Comparison of ENCODE assay signal across 20 mouse cellular contexts in genomic region chr9:74994611-74995257, GRCm38 (mm10). TPM values are rescaled to one million over a fixed set of nuclear protein-coding genes. Genes with fewer than 3 reads are reported as not detected.
A peak's percentile ranks its signal among the peaks of the same experiment; 100 is the strongest.
DNase-seq lines count a peak whose midpoint lies in the region; ATAC-seq and TF ChIP-seq lines count a peak whose summit lies in the region.
"Had no signal": no experiment of that assay in that cellular context is flagged by ENCODE, and none has a peak within 500 bp of the region (broad histone marks: within the 10 kb centered on the region; RNA-seq: fewer than 3 reads in every experiment).

No protein-coding gene starts in this region.

- no peak for TF ChIP-seq EP300 in heart, adult 2 months (IDR thresholded peaks at IDR 0.05; ENCODE audit: insufficient read depth, low read depth, low read length)

- H3K27me3 ChIP-seq in heart, adult 2 months (ENCODE audit: control insufficient read depth, insufficient read depth, low read length) = no peaks in the 10 kb centered on the region
- H3K27me3 ChIP-seq in kidney, embryonic 16.5 days (ENCODE audit: insufficient read depth, low read length) = no peaks in the 10 kb centered on the region

- H3K27ac ChIP-seq in heart, adult 2 months = no peak overlapping the region
- H3K27ac ChIP-seq in kidney, embryonic 16.5 days (ENCODE audit: low read length) = no peak overlapping the region
- H3K27ac ChIP-seq: heart, embryonic 10.5 days had no signal

- H3K4me2 ChIP-seq in kidney, embryonic 16.5 days (replicated peaks; ENCODE audit: low read depth, low read length) = no peak overlapping the region
- H3K4me2 ChIP-seq: liver, embryonic 11.5 days; midbrain, embryonic 11.5 days had no signal

- WGBS in heart, adult 2 months = 77% methylated on average over 10 of the region's 10 CpGs
- WGBS in kidney, embryonic 16.5 days = 85% methylated on average over 10 of the region's 10 CpGs

- H3K36me3 ChIP-seq in heart, adult 2 months (ENCODE audit: control insufficient read depth, insufficient read depth, low read length) = peaks cover 23% of the 10 kb centered on the region
- no peaks in the 10 kb centered on the region for H3K36me3 ChIP-seq in kidney, embryonic 16.5 days (ENCODE audit: insufficient read depth, low read length)
- H3K36me3 ChIP-seq: heart, embryonic 10.5 days had no signal

- TF ChIP-seq CTCF in heart, adult 2 months (IDR thresholded peaks at IDR 0.05) = no peak

- H3K9ac ChIP-seq in heart, adult 2 months (ENCODE audit: low read depth, low read length) = no peak overlapping the region
- no peak overlapping the region for H3K9ac ChIP-seq in kidney, embryonic 16.5 days (replicated peaks; ENCODE audit: low read length)

- H3K9me3 ChIP-seq in kidney, embryonic 16.5 days (ENCODE audit: low read length) = no peaks in the 10 kb centered on the region
- H3K9me3 ChIP-seq: heart, embryonic 10.5 days had no signal

- ATAC-seq in kidney, embryonic 16.5 days (ENCODE audit: low FRiP score, low TSS enrichment) = no peak
- ATAC-seq: inflammation-experienced regulatory T-cells, adult 6 months had no signal

- no peaks in the 10 kb centered on the region; the same call in 1 of the 2 replicates for H3K79me2 ChIP-seq in heart, adult 2 months (replicated peaks; ENCODE audit: control insufficient read depth, insufficient read depth, low read length)

- no peak for TF ChIP-seq POLR2A in heart, adult 2 months (IDR thresholded peaks at IDR 0.05; ENCODE audit: insufficient read depth, low read depth, low read length)

- DNase-seq in heart, adult 11 months = peak; percentile 84
- no peak for DNase-seq in heart, adult 2 months
- peak; percentile 45 to 55 for DNase-seq in kidney, postnatal 36 days
- DNase-seq in A20 (ENCODE audit: low read depth, low spot score) (peak; percentile 40), adipocyte (ENCODE audit: low spot score) (peak; percentile 68)
- DNase-seq in c-Kit-positive CD71-positive TER-119-positive erythroid progenitor cells, embryonic 14.5 days (ENCODE audit: low spot score) = no peak
- DNase-seq: adrenal gland, postnatal 14 days; cerebellum, adult 11-12 months; cerebellum, postnatal 14 days; gastrocnemius, postnatal 25 days; layer of hippocampus, postnatal 36 days; lung, adult 2 months; lung, postnatal 4 days; retina, postnatal 1 day; thymus, postnatal 25 days had no signal

- peaks cover 4% of the 10 kb centered on the region for H3K4me1 ChIP-seq in heart, adult 2 months (ENCODE audit: control insufficient read depth, insufficient read depth, low read length)
- H3K4me1 ChIP-seq in kidney, embryonic 16.5 days (ENCODE audit: insufficient read depth, low read length) = peaks cover 5% of the 10 kb centered on the region; the same call in 1 of the 2 replicates
- H3K4me1 ChIP-seq: heart, embryonic 10.5 days had no signal

- intact Hi-C loops in heart, adult 2 months (cut with DNase I) = loop anchor here (2.0 kb wide), 1 partner anchor 16 kb away; no protein-coding TSS in a partner anchor

- no peak overlapping the region for H3K4me3 ChIP-seq in heart, adult 2 months
- no peak overlapping the region for H3K4me3 ChIP-seq in kidney, embryonic 16.5 days (ENCODE audit: low read length)
- H3K4me3 ChIP-seq: heart, embryonic 10.5 days had no signal

RNA-seq across cellular contexts. Expression of gene Fam214a, which starts 42.0 kb away (rescaled TPM):
- total RNA-seq in heart, adult 2 months (2021) = 10 to 100 TPM; 20.6 to 30.2 TPM
- 10.7 and 16.5 TPM in 2 replicates for polyA plus RNA-seq in heart, adult 2 months (2012; rRNA removed)
- polyA plus RNA-seq in kidney, embryonic 16.5 days (2015; fragmentation: Nextera tagmentation; extraction: Ambion mirVana) = 13.1 and 13.6 TPM in 2 replicates

RNA-seq across cellular contexts. Expression of gene Arpp19, which starts 42.7 kb away (rescaled TPM):
- total RNA-seq in heart, adult 2 months (2021) = 100 to 1,000 TPM; 160 to 196 TPM
- 25.1 and 50.0 TPM in 2 replicates for polyA plus RNA-seq in heart, adult 2 months (2012; rRNA removed)
- 257 TPM in 2 replicates for polyA plus RNA-seq in kidney, embryonic 16.5 days (2015; fragmentation: Nextera tagmentation; extraction: Ambion mirVana)

Comparison
In these comparisons a context has a peak if more than half of its experiments do, and no peak if none do; other contexts are left out.
1. DNase-seq: peak in heart, adult 11 months (single experiment), kidney, postnatal 36 days (2 of 2), A20 (single experiment) and adipocyte (single experiment); none in heart, adult 2 months (0 of 2) and c-Kit-positive CD71-positive TER-119-positive erythroid progenitor cells, embryonic 14.5 days (single experiment).